Mouse (Mus musculus): ENCODE measurements at regions not wholly inside any gene's neighbourhood (a gene's known extent, or its start where the extent isn't known, plus 50 kb on each side); places are given as distances from the start of the nearest gene placed in this dataset.

DNA sequence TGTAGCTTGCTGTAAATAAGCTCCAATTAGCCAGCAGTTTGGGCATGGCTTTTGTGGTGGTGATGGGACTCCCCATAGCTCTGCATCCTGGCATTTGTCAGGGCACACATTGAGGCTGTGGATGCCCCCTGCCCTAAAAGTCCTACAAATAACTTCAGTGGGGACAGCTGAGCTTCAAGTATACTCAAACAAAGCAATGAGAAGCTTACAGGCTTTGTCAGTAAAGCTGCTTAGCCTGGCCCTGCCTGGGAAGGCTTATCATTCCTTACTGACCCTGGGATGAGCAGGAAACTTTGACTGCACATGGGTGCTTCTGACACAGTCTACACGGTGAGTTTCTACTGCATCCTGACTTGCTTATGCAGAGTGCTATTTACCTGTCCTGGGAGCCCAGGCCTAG, 420.5 kb upstream of the Mki67 start:
- DNase-seq (ENCODE audit: low read depth, low spot score), result no peak
- TF ChIP-seq ZKSCAN1 (IDR thresholded peaks at IDR 0.05; ENCODE audit: low read depth, low read length), result no peak
- no peak for TF ChIP-seq ETS1 (IDR thresholded peaks at IDR 0.05; ENCODE audit: low read depth, low read length)
- no peak for TF ChIP-seq CHD1 (IDR thresholded peaks at IDR 0.05; ENCODE audit: low read depth, low read length)
- TF ChIP-seq TBP (IDR thresholded peaks at IDR 0.05; ENCODE audit: low read depth, low read length), result no peak
- no peak for TF ChIP-seq CHD2 (IDR thresholded peaks at IDR 0.05; ENCODE audit: low read length)
- TF ChIP-seq MYC (IDR thresholded peaks at IDR 0.05; ENCODE audit: low read depth, low read length), result no peak
- no peak for TF ChIP-seq ZNF384 (IDR thresholded peaks at IDR 0.05; ENCODE audit: low read depth, low read length)
- TF ChIP-seq EP300 (IDR thresholded peaks at IDR 0.05; ENCODE audit: low read depth in 1 of 2, low read length in 2 of 2), result no peak
- no peak for TF ChIP-seq KAT2A (conservative IDR thresholded peaks at IDR 0.05; ENCODE audit: low read depth, low read length)
- TF ChIP-seq HCFC1 (IDR thresholded peaks at IDR 0.05; ENCODE audit: low read depth, low read length), result no peak
- no peak for TF ChIP-seq POLR2AphosphoS5 (IDR thresholded peaks at IDR 0.05; ENCODE audit: borderline replicate concordance, low read depth, low read length)
- TF ChIP-seq ZC3H11A (IDR thresholded peaks at IDR 0.05; ENCODE audit: low read depth, low read length), result no peak
- TF ChIP-seq USF1 (IDR thresholded peaks at IDR 0.05; ENCODE audit: low read depth, low read length), result no peak
- TF ChIP-seq SIN3A (IDR thresholded peaks at IDR 0.05; ENCODE audit: low read length), result no peak
- H3K27ac ChIP-seq (ENCODE audit: control insufficient read depth, low read depth, low read length), result no peak overlapping the region
- H3K9ac ChIP-seq (ENCODE audit: control insufficient read depth, low read depth, low read length, poor library complexity, severe bottlenecking), result no peak overlapping the region
- H3K4me1 ChIP-seq (ENCODE audit: control insufficient read depth in 1 of 2, insufficient read depth in 2 of 2, low read length in 2 of 2), result no peaks in the 10 kb centered on the region
- no peaks in the 10 kb centered on the region for H3K79me2 ChIP-seq (ENCODE audit: control insufficient read depth, insufficient read depth, low read length, poor library complexity)
- H3K36me3 ChIP-seq (ENCODE audit: control insufficient read depth in 1 of 2, insufficient read depth in 2 of 2, low read length in 2 of 2), result no peaks in the 10 kb centered on the region
- H3K4me3 ChIP-seq (ENCODE audit: control insufficient read depth in 1 of 2, insufficient read depth in 1 of 2, low read depth in 2 of 2, low read length in 2 of 2), result no peak overlapping the region
- H3K27me3 ChIP-seq (ENCODE audit: control insufficient read depth in 1 of 2, insufficient read depth in 2 of 2, low read length in 2 of 2), result no peaks in the 10 kb centered on the region
- no peaks in the 10 kb centered on the region for H3K9me3 ChIP-seq (replicated peaks; ENCODE audit: insufficient read depth, low read length)

GRCm38 (mm10) chr7:136137341-136137740, 421.2 kb upstream of the Mki67 start:
- no peaks in the 10 kb centered on the region for H3K9me3 ChIP-seq (replicated peaks; ENCODE audit: insufficient read depth, low read length)
- H3K27ac ChIP-seq (ENCODE audit: control insufficient read depth, low read depth, low read length), result no peak overlapping the region
- no peaks in the 10 kb centered on the region for H3K27me3 ChIP-seq (ENCODE audit: control insufficient read depth in 1 of 2, insufficient read depth in 2 of 2, low read length in 2 of 2)
- no peak overlapping the region for H3K9ac ChIP-seq (ENCODE audit: control insufficient read depth, low read depth, low read length, poor library complexity, severe bottlenecking)
- no peak overlapping the region for H3K4me3 ChIP-seq (ENCODE audit: control insufficient read depth in 1 of 2, insufficient read depth in 1 of 2, low read depth in 2 of 2, low read length in 2 of 2)
- no peaks in the 10 kb centered on the region for H3K79me2 ChIP-seq (ENCODE audit: control insufficient read depth, insufficient read depth, low read length, poor library complexity)
- H3K36me3 ChIP-seq (ENCODE audit: control insufficient read depth in 1 of 2, insufficient read depth in 2 of 2, low read length in 2 of 2), result no peaks in the 10 kb centered on the region
- H3K4me1 ChIP-seq (ENCODE audit: control insufficient read depth in 1 of 2, insufficient read depth in 2 of 2, low read length in 2 of 2), result no peaks in the 10 kb centered on the region
- TF ChIP-seq ZMIZ1 (IDR thresholded peaks at IDR 0.05; ENCODE audit: low read depth, low read length) (no peak), NELFE (IDR thresholded peaks at IDR 0.05; ENCODE audit: low read depth, low read length) (no peak), E2F4 (IDR thresholded peaks at IDR 0.05; ENCODE audit: borderline replicate concordance, low read depth, low read length) (no peak), MAZ (IDR thresholded peaks at IDR 0.05; ENCODE audit: low read depth, low read length) (no peak), RCOR1 (IDR thresholded peaks at IDR 0.05; ENCODE audit: low read depth, low read length) (no peak), TBP (IDR thresholded peaks at IDR 0.05; ENCODE audit: low read depth, low read length) (no peak), EP300 (IDR thresholded peaks at IDR 0.05; ENCODE audit: low read depth in 1 of 2, low read length in 2 of 2) (no peak), CTCF (IDR thresholded peaks at IDR 0.05 in 2 of 3, conservative IDR thresholded peaks at IDR 0.05 in 1 of 3; ENCODE audit: control insufficient read depth in 1 of 3, insufficient read depth in 1 of 3, low read depth in 2 of 3, low read length in 3 of 3, poor library complexity in 1 of 3, severe bottlenecking in 1 of 3) (no peak), ZKSCAN1 (IDR thresholded peaks at IDR 0.05; ENCODE audit: low read depth, low read length) (no peak), MAFK (IDR thresholded peaks at IDR 0.05; ENCODE audit: borderline replicate concordance, low read depth, low read length) (no peak), UBTF (IDR thresholded peaks at IDR 0.05; ENCODE audit: borderline replicate concordance, insufficient read depth, low read depth, low read length) (no peak), MXI1 (IDR thresholded peaks at IDR 0.05; ENCODE audit: low read depth, low read length) (no peak)
- no peak for DNase-seq (ENCODE audit: low read depth, low spot score)

All from MEL (cell line).